Comparison of ENCODE assay signal across 8 mouse cellular contexts in the genomic region with DNA sequence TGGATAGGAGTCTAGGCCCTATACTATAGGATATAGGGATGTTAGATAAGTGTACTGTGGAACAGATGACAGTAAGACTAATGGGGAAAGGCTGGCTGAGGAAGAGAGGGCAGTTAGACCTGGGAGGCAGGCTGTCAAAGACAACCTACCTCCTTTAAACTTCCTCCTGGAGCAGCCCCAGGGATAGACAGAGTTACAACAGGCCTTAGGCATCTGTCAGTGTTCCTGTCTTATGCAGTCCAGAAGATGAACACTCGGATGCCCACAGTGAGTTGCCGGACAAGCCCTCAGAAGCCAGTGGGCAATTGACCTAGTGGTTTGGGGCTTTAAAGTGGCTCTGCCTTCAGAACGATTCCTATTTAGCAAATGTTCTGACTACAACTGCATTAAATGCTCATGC. TPM values are rescaled to one million over a fixed set of nuclear protein-coding genes. Genes with fewer than 3 reads are reported as not detected.
DNase-seq lines count a peak whose midpoint lies in the region; ATAC-seq and TF ChIP-seq lines count a peak whose summit lies in the region.

No protein-coding gene starts in this region.

- peak overlapping the region; percentile 49; the same call in 1 of the 2 replicates for H3K4me2 ChIP-seq in kidney, embryonic 14.5 days (replicated peaks; ENCODE audit: low read depth, low read length)
- peak overlapping the region; percentile 60 for H3K4me2 ChIP-seq in embryonic facial prominence, embryonic 13.5 days
- H3K4me2 ChIP-seq in intestine, embryonic 15.5 days (replicated peaks) = peak overlapping the region; percentile 58
- peak overlapping the region; percentile 54 for H3K4me2 ChIP-seq in midbrain, embryonic 16.5 days (ENCODE audit: low read length)

- H3K36me3 ChIP-seq in kidney, embryonic 14.5 days (ENCODE audit: control insufficient read depth, insufficient read depth, low read length) = no peaks in the 10 kb centered on the region
- no peaks in the 10 kb centered on the region for H3K36me3 ChIP-seq in embryonic facial prominence, embryonic 13.5 days
- no peaks in the 10 kb centered on the region for H3K36me3 ChIP-seq in intestine, embryonic 15.5 days
- H3K36me3 ChIP-seq in midbrain, embryonic 16.5 days (ENCODE audit: control insufficient read depth, insufficient read depth, low read length) = no peaks in the 10 kb centered on the region
- no peaks in the 10 kb centered on the region for H3K36me3 ChIP-seq in thymus, adult 2 months (ENCODE audit: control insufficient read depth, insufficient read depth, low read length)

- TF ChIP-seq POLR2A in thymus, adult 2 months (IDR thresholded peaks at IDR 0.05; ENCODE audit: control insufficient read depth, extremely low read depth, insufficient read depth, low read length, poor library complexity) = no peak

- H3K27ac ChIP-seq in kidney, embryonic 14.5 days (ENCODE audit: low read depth, low read length) = no peak overlapping the region
- peak overlapping the region; percentile 87; the same call in 1 of the 2 replicates for H3K27ac ChIP-seq in embryonic facial prominence, embryonic 13.5 days
- no peak overlapping the region for H3K27ac ChIP-seq in intestine, embryonic 15.5 days
- peak overlapping the region; percentile 94 for H3K27ac ChIP-seq in midbrain, embryonic 16.5 days (ENCODE audit: low read length)
- H3K27ac ChIP-seq in thymus, adult 2 months (ENCODE audit: control insufficient read depth, insufficient read depth, low read length) = no peak overlapping the region

- no peak for DNase-seq in kidney, postnatal 10 days
- no peak for DNase-seq in left cerebral cortex, postnatal 25 days (ENCODE audit: low spot score in 2 of 2)
- no peak for DNase-seq in thymus, adult 18-20 months
- DNase-seq in thymus, adult 2 months = no peak

- no peaks in the 10 kb centered on the region for H3K4me1 ChIP-seq in kidney, embryonic 14.5 days (ENCODE audit: control insufficient read depth, insufficient read depth, low read length)
- H3K4me1 ChIP-seq in embryonic facial prominence, embryonic 13.5 days = no peaks in the 10 kb centered on the region
- H3K4me1 ChIP-seq in intestine, embryonic 15.5 days (replicated peaks) = no peaks in the 10 kb centered on the region
- H3K4me1 ChIP-seq in midbrain, embryonic 16.5 days (ENCODE audit: control insufficient read depth, insufficient read depth, low read length) = peaks cover 9% of the 10 kb centered on the region
- H3K4me1 ChIP-seq in thymus, adult 2 months (replicated peaks; ENCODE audit: control insufficient read depth, insufficient read depth, low read length) = peaks cover 5% of the 10 kb centered on the region

- TF ChIP-seq CTCF in thymus, adult 2 months (IDR thresholded peaks at IDR 0.05; ENCODE audit: borderline replicate concordance, control insufficient read depth, extremely low read depth, insufficient read depth, low read length, poor library complexity) = no peak

- H3K9me3 ChIP-seq in kidney, embryonic 14.5 days (ENCODE audit: control insufficient read depth, low read length) = no peaks in the 10 kb centered on the region
- H3K9me3 ChIP-seq in embryonic facial prominence, embryonic 13.5 days = no peaks in the 10 kb centered on the region
- no peaks in the 10 kb centered on the region for H3K9me3 ChIP-seq in intestine, embryonic 15.5 days
- no peaks in the 10 kb centered on the region for H3K9me3 ChIP-seq in midbrain, embryonic 16.5 days (replicated peaks; ENCODE audit: control insufficient read depth, low read length, poor library complexity, severe bottlenecking)

- H3K27me3 ChIP-seq in kidney, embryonic 14.5 days (ENCODE audit: control insufficient read depth, insufficient read depth, low read length) = no peaks in the 10 kb centered on the region
- H3K27me3 ChIP-seq in embryonic facial prominence, embryonic 13.5 days = 0 out of 2 replicates have a peak, but pooled peaks cover 9% of the 10 kb centered on the region
- H3K27me3 ChIP-seq in intestine, embryonic 15.5 days (replicated peaks) = no peaks in the 10 kb centered on the region
- no peaks in the 10 kb centered on the region for H3K27me3 ChIP-seq in midbrain, embryonic 16.5 days (ENCODE audit: control insufficient read depth, insufficient read depth, low read depth, low read length)
- H3K27me3 ChIP-seq in thymus, adult 2 months (ENCODE audit: control insufficient read depth, insufficient read depth, low read length) = no peaks in the 10 kb centered on the region

- H3K4me3 ChIP-seq in kidney, embryonic 14.5 days (ENCODE audit: low read length) = no peak overlapping the region; the same call in 1 of the 2 replicates
- peak overlapping the region; percentile 42 for H3K4me3 ChIP-seq in embryonic facial prominence, embryonic 13.5 days
- no peak overlapping the region; the same call in 1 of the 2 replicates for H3K4me3 ChIP-seq in intestine, embryonic 15.5 days (replicated peaks)
- peak overlapping the region; percentile 41 for H3K4me3 ChIP-seq in midbrain, embryonic 16.5 days (ENCODE audit: low read depth, low read length)
- H3K4me3 ChIP-seq in thymus, adult 2 months (ENCODE audit: control insufficient read depth, insufficient read depth, low read length) = no peak overlapping the region

- 42% methylated on average over 3 of the region's 3 CpGs for WGBS in kidney, embryonic 14.5 days
- 35% methylated on average over 3 of the region's 3 CpGs for WGBS in embryonic facial prominence, embryonic 13.5 days
- 41% methylated on average over 3 of the region's 3 CpGs for WGBS in intestine, embryonic 15.5 days
- 42% methylated on average over 3 of the region's 3 CpGs for WGBS in midbrain, embryonic 16.5 days
- WGBS in thymus, adult 2 months = 57% methylated on average over 3 of the region's 3 CpGs

- intact Hi-C loops in left cerebral cortex, postnatal 25 days (cut with DNase I) = no loop called here

- ATAC-seq in kidney, embryonic 14.5 days (ENCODE audit: low FRiP score, low TSS enrichment) = 0 out of 2 replicates have a peak, but pooled peaks have one; percentile 28
- no peak for ATAC-seq in embryonic facial prominence, embryonic 13.5 days (ENCODE audit: insufficient number of reproducible peaks, insufficient read depth, low FRiP score, low TSS enrichment, low read depth)
- peak; percentile 50 for ATAC-seq in intestine, embryonic 15.5 days
- peak; percentile 40 for ATAC-seq in midbrain, embryonic 16.5 days

- no peak overlapping the region for H3K9ac ChIP-seq in kidney, embryonic 14.5 days (ENCODE audit: low read depth, low read length)
- no peak overlapping the region for H3K9ac ChIP-seq in embryonic facial prominence, embryonic 13.5 days
- H3K9ac ChIP-seq in intestine, embryonic 15.5 days = no peak overlapping the region
- H3K9ac ChIP-seq in midbrain, embryonic 16.5 days (ENCODE audit: low read depth, low read length) = 0 out of 2 replicates have a peak overlapping the region, but pooled peaks have one; percentile 71

RNA-seq across cellular contexts. Expression of a gene that starts 19.8 kb away (rescaled TPM):
- polyA plus RNA-seq in kidney, embryonic 14.5 days (2014; fragmentation: Nextera tagmentation; extraction: Ambion mirVana) = 1.2 and 1.3 TPM in 2 replicates
- 4.8 and 5.0 TPM in 2 replicates for polyA plus RNA-seq in embryonic facial prominence, embryonic 13.5 days (2015; fragmentation: Nextera tagmentation; extraction: Ambion mirVana)
- polyA plus RNA-seq in intestine, embryonic 15.5 days (2015; fragmentation: Nextera tagmentation; extraction: Ambion mirVana) = 1.7 TPM in 2 replicates
- 26.2 and 27.9 TPM in 2 replicates for polyA plus RNA-seq in midbrain, embryonic 16.5 days (2015; fragmentation: Nextera tagmentation; extraction: Ambion mirVana)
- total RNA-seq in left cerebral cortex, postnatal 25 days (2021) = 10 to 100 TPM; 33.8 to 36.7 TPM
- polyA plus RNA-seq in thymus, adult 2 months (2012; rRNA removed) = 0.40 TPM in 2 replicates

RNA-seq across cellular contexts. Expression of a gene that starts 42.5 kb away (rescaled TPM):
- polyA plus RNA-seq in kidney, embryonic 14.5 days (2014; fragmentation: Nextera tagmentation; extraction: Ambion mirVana) = 21.1 and 24.9 TPM in 2 replicates
- 18.0 and 20.8 TPM in 2 replicates for polyA plus RNA-seq in embryonic facial prominence, embryonic 13.5 days (2015; fragmentation: Nextera tagmentation; extraction: Ambion mirVana)
- 15.2 and 17.9 TPM in 2 replicates for polyA plus RNA-seq in intestine, embryonic 15.5 days (2015; fragmentation: Nextera tagmentation; extraction: Ambion mirVana)
- 4.5 and 4.6 TPM in 2 replicates for polyA plus RNA-seq in midbrain, embryonic 16.5 days (2015; fragmentation: Nextera tagmentation; extraction: Ambion mirVana)
- total RNA-seq in left cerebral cortex, postnatal 25 days (2021) = 1 to 10 TPM; 6.6 to 7.4 TPM
- polyA plus RNA-seq in thymus, adult 2 months (2012; rRNA removed) = 2.2 and 3.0 TPM in 2 replicates

Comparison
In these comparisons a context has a peak if more than half of its experiments do, and no peak if none do; other contexts are left out.
1. H3K27ac ChIP-seq: peak in embryonic facial prominence, embryonic 13.5 days (single experiment) and midbrain, embryonic 16.5 days (single experiment); none in kidney, embryonic 14.5 days (single experiment), intestine, embryonic 15.5 days (single experiment) and thymus, adult 2 months (single experiment).
2. H3K4me3 ChIP-seq: peak in embryonic facial prominence, embryonic 13.5 days (single experiment) and midbrain, embryonic 16.5 days (single experiment); none in kidney, embryonic 14.5 days (single experiment), intestine, embryonic 15.5 days (single experiment) and thymus, adult 2 months (single experiment).
3. Peak in every context shown above with its lines, with median percentiles within 50 percentile points of each other: H3K4me2 ChIP-seq.